ENCODE assay signal across 8 mouse cellular contexts in genomic region chr1:173367356-173368046, GRCm38 (mm10). TPM values are rescaled to one million over a fixed set of nuclear protein-coding genes. Genes with fewer than 3 reads are reported as not detected.
DNase-seq lines count a peak whose midpoint lies in the region; ATAC-seq lines count a peak whose summit lies in the region.

Gene Cadm3 (minus strand): TSS chr1:173367695.

- H3K9ac ChIP-seq in kidney, embryonic 16.5 days (replicated peaks; ENCODE audit: low read length), result peak within 1 kb of the TSS; percentile 6
- H3K9ac ChIP-seq in hindbrain, embryonic 16.5 days (ENCODE audit: low read depth, low read length), result peak within 1 kb of the TSS; percentile 97
- 0 out of 2 replicates have a peak within 1 kb of the TSS, but pooled peaks have one; percentile 20 for H3K9ac ChIP-seq in limb, embryonic 15.5 days

- H3K4me3 ChIP-seq in kidney, embryonic 16.5 days (ENCODE audit: low read length), result peak within 1 kb of the TSS; percentile 43
- H3K4me3 ChIP-seq in hindbrain, embryonic 16.5 days (ENCODE audit: low read length), result peak within 1 kb of the TSS; percentile 97
- peak within 1 kb of the TSS; percentile 44 for H3K4me3 ChIP-seq in limb, embryonic 15.5 days

- no peak within 1 kb of the TSS for H3K27ac ChIP-seq in kidney, embryonic 16.5 days (ENCODE audit: low read length)
- peak within 1 kb of the TSS; percentile 97 for H3K27ac ChIP-seq in hindbrain, embryonic 16.5 days (ENCODE audit: low read depth, low read length)
- no peak within 1 kb of the TSS for H3K27ac ChIP-seq in limb, embryonic 15.5 days

- peaks cover 52% of the 10 kb centered on the region for H3K27me3 ChIP-seq in kidney, embryonic 16.5 days (ENCODE audit: insufficient read depth, low read length)
- no peaks in the 10 kb centered on the region for H3K27me3 ChIP-seq in hindbrain, embryonic 16.5 days (replicated peaks; ENCODE audit: control insufficient read depth, insufficient read depth, low read length)
- H3K27me3 ChIP-seq in limb, embryonic 15.5 days, result peaks cover 56% of the 10 kb centered on the region

- H3K4me1 ChIP-seq in kidney, embryonic 16.5 days (ENCODE audit: insufficient read depth, low read length), result peaks cover 14% of the 10 kb centered on the region; the same call in 1 of the 2 replicates
- peaks cover 32% of the 10 kb centered on the region for H3K4me1 ChIP-seq in hindbrain, embryonic 16.5 days (ENCODE audit: control insufficient read depth, insufficient read depth, low read depth, low read length)
- peaks cover 18% of the 10 kb centered on the region for H3K4me1 ChIP-seq in limb, embryonic 15.5 days

- DNase-seq in kidney, postnatal 14 days, result no peak
- peak; percentile 96 to 97 for DNase-seq in cerebellum, postnatal 10 days
- DNase-seq in frontal cortex, postnatal 10 days (ENCODE audit: low spot score in 2 of 2), result peak; percentile 70 to 81
- DNase-seq in retina, postnatal 7 days (ENCODE audit: low read depth, low spot score), result peak; percentile 79
- DNase-seq in ovary, postnatal 14 days (ENCODE audit: low spot score), result no peak

- no peaks in the 10 kb centered on the region for H3K9me3 ChIP-seq in kidney, embryonic 16.5 days (ENCODE audit: low read length)
- no peaks in the 10 kb centered on the region for H3K9me3 ChIP-seq in hindbrain, embryonic 16.5 days (ENCODE audit: control insufficient read depth, low read length)
- no peaks in the 10 kb centered on the region for H3K9me3 ChIP-seq in limb, embryonic 15.5 days

- no peaks in the 10 kb centered on the region for H3K36me3 ChIP-seq in kidney, embryonic 16.5 days (ENCODE audit: insufficient read depth, low read length)
- H3K36me3 ChIP-seq in hindbrain, embryonic 16.5 days (ENCODE audit: control insufficient read depth, insufficient read depth, low read length), result no peaks in the 10 kb centered on the region
- H3K36me3 ChIP-seq in limb, embryonic 15.5 days, result no peaks in the 10 kb centered on the region

- ATAC-seq in kidney, embryonic 16.5 days (ENCODE audit: low FRiP score, low TSS enrichment), result peak; percentile 81
- peak; percentile 88 for ATAC-seq in hindbrain, embryonic 16.5 days
- ATAC-seq in limb, embryonic 15.5 days (ENCODE audit: insufficient number of reproducible peaks, low FRiP score, low TSS enrichment, low read depth), result 0 out of 2 replicates have a peak, but pooled peaks have one; percentile 8

- WGBS in kidney, embryonic 16.5 days, result 0% methylated on average over 42 of the region's 46 CpGs
- WGBS in hindbrain, embryonic 16.5 days, result 2% methylated on average over 28 of the region's 46 CpGs
- under 1% methylated on average over 44 of the region's 46 CpGs for WGBS in limb, embryonic 15.5 days

- peak within 1 kb of the TSS; percentile 82 for H3K4me2 ChIP-seq in kidney, embryonic 16.5 days (replicated peaks; ENCODE audit: low read depth, low read length)
- peak within 1 kb of the TSS; percentile 80 for H3K4me2 ChIP-seq in hindbrain, embryonic 16.5 days (ENCODE audit: low read length)
- H3K4me2 ChIP-seq in limb, embryonic 15.5 days, result peak within 1 kb of the TSS; percentile 81

RNA-seq across cellular contexts. Expression of gene Cadm3, which starts in this region (rescaled TPM):
- 1.1 and 1.4 TPM in 2 replicates for polyA plus RNA-seq in kidney, embryonic 16.5 days (2015; fragmentation: Nextera tagmentation; extraction: Ambion mirVana)
- polyA plus RNA-seq in hindbrain, embryonic 16.5 days (2015; fragmentation: Nextera tagmentation; extraction: Ambion mirVana), result 64.9 and 70.2 TPM in 2 replicates
- polyA plus RNA-seq in limb, embryonic 15.5 days (2015; fragmentation: Nextera tagmentation; extraction: Ambion mirVana), result 0.60 and 1.1 TPM in 2 replicates

Comparison
In these comparisons a context has a peak if more than half of its experiments do, and no peak if none do; other contexts are left out.
1. RNA of gene Cadm3 (polyA plus RNA-seq): 64.9 to 70.2 TPM in hindbrain, embryonic 16.5 days; 1.1 to 1.4 TPM in kidney, embryonic 16.5 days and 0.60 to 1.1 TPM in limb, embryonic 15.5 days; every median in the first group is over 10 times any median in the second.
2. ATAC-seq: peak in every context shown above with its lines; median percentile 88 in hindbrain, embryonic 16.5 days; 81 in kidney, embryonic 16.5 days; 8 in limb, embryonic 15.5 days.
3. H3K4me3 ChIP-seq: peak in every context shown above with its lines; median percentile 97 in hindbrain, embryonic 16.5 days; 44 in limb, embryonic 15.5 days; 43 in kidney, embryonic 16.5 days.
4. H3K9ac ChIP-seq: peak in every context shown above with its lines; median percentile 97 in hindbrain, embryonic 16.5 days; 20 in limb, embryonic 15.5 days; 6 in kidney, embryonic 16.5 days.
5. DNase-seq: peak in cerebellum, postnatal 10 days (2 of 2), frontal cortex, postnatal 10 days (2 of 2) and retina, postnatal 7 days (single experiment); none in kidney, postnatal 14 days (single experiment) and ovary, postnatal 14 days (single experiment).
6. Peak in every context shown above with its lines, with median percentiles within 50 percentile points of each other: H3K4me2 ChIP-seq.